Mouse (Mus musculus) MEL (cell line): Measurements from ENCODE around the gene Ctsa. TPM values are rescaled to one million over a fixed set of nuclear protein-coding genes. Genes with fewer than 3 reads are reported as not detected.

ENCODE experiments used
- DNase-seq: peaks from one replicate; pipeline ENCODE4 v3.0.0; 2011; ENCODE audit warnings: low read depth, low spot score
- H3K27ac ChIP-seq: 2 replicates; pipeline ENCODE4 v1.5.1; 2012; ENCODE audit warnings: low read depth, mild to moderate bottlenecking, control low read depth, low read length, moderate library complexity; ENCODE audit not compliant: control insufficient read depth
- H3K27me3 ChIP-seq, 2 experiments: fragments of 150-350 bp in 1 of 2; sonication (generic) in 1 of 2; 2 replicates each; pipeline ENCODE4 v1.6.1; 2012; ENCODE audit warnings: low read length in 2 of 2, mild to moderate bottlenecking in 2 of 2, improper control_type of control experiment in 1 of 2, moderate library complexity in 1 of 2; ENCODE audit not compliant: insufficient read depth in 2 of 2, control insufficient read depth in 1 of 2
- H3K36me3 ChIP-seq, 2 experiments: 2 replicates each; pipeline ENCODE4 v1.6.1; 2012 to 2014; ENCODE audit warnings: low read length in 2 of 2, improper control_type of control experiment in 1 of 2, inconsistent platforms in 1 of 2, mild to moderate bottlenecking in 1 of 2; ENCODE audit not compliant: insufficient read depth in 2 of 2, control insufficient read depth in 1 of 2
- H3K4me1 ChIP-seq, 2 experiments: fragments of 150-350 bp in 1 of 2; sonication (generic) in 1 of 2; 2 replicates each; pipeline ENCODE4 v1.6.1; 2012; ENCODE audit warnings: low read length in 2 of 2, improper control_type of control experiment in 1 of 2, mild to moderate bottlenecking in 1 of 2; ENCODE audit not compliant: insufficient read depth in 2 of 2, control insufficient read depth in 1 of 2
- H3K4me3 ChIP-seq, 2 experiments: fragments of 150-350 bp in 1 of 2; sonication (generic) in 1 of 2; 2 replicates each; pipeline ENCODE4 v1.5.1; 2012; ENCODE audit warnings: low read depth in 2 of 2, low read length in 2 of 2, mild to moderate bottlenecking in 2 of 2, moderate library complexity in 2 of 2, control low read depth in 1 of 2, improper control_type of control experiment in 1 of 2; ENCODE audit not compliant: control insufficient read depth in 1 of 2, insufficient read depth in 1 of 2
- H3K79me2 ChIP-seq: 2 replicates; pipeline ENCODE4 v1.6.1; 2012; ENCODE audit warnings: mild to moderate bottlenecking, low read length, moderate library complexity; ENCODE audit not compliant: control insufficient read depth, poor library complexity, insufficient read depth
- H3K9ac ChIP-seq: 2 replicates; pipeline ENCODE4 v1.6.1; 2012; ENCODE audit warnings: low read depth, mild to moderate bottlenecking, control low read depth, low read length, moderate library complexity; ENCODE audit not compliant: control insufficient read depth, poor library complexity, severe bottlenecking
- H3K9me3 ChIP-seq: fragments of 150-350 bp; sonication (generic); replicated peaks from 2 replicates; pipeline ENCODE4 v1.6.1; 2012; ENCODE audit warnings: mild to moderate bottlenecking, low read length, improper control_type of control experiment, moderate library complexity; ENCODE audit not compliant: insufficient read depth
- CHD2 ChIP-seq: IDR thresholded peaks from 2 replicates; pipeline ENCODE4 v1.6.1; 2011; ENCODE audit warnings: low read length, improper control_type of control experiment
- CTCF ChIP-seq, 3 experiments: IDR thresholded peaks in 2 of 3; conservative IDR thresholded peaks in 1 of 3; 2 replicates each; pipeline ENCODE4 v1.5.1; 2011 to 2012; ENCODE audit warnings: low read length in 3 of 3, low read depth in 2 of 3, mild to moderate bottlenecking in 2 of 3, improper control_type of control experiment in 1 of 3, inconsistent platforms in 1 of 3, mixed read lengths in 1 of 3, moderate library complexity in 1 of 3; ENCODE audit not compliant: control insufficient read depth in 1 of 3, insufficient read depth in 1 of 3, poor library complexity in 1 of 3, severe bottlenecking in 1 of 3
- ELF1 ChIP-seq: IDR thresholded peaks from 2 replicates; pipeline ENCODE4 v1.6.1; 2014; ENCODE audit warnings: low read depth, mild to moderate bottlenecking, inconsistent platforms, low read length, improper control_type of control experiment, moderate library complexity
- ETS1 ChIP-seq: IDR thresholded peaks from 2 replicates; pipeline ENCODE4 v1.6.1; 2012; ENCODE audit warnings: low read depth, mild to moderate bottlenecking, inconsistent platforms, low read length, improper control_type of control experiment, moderate library complexity
- GABPA ChIP-seq: IDR thresholded peaks from 2 replicates; pipeline ENCODE4 v1.6.1; 2012; ENCODE audit warnings: low read depth, mild to moderate bottlenecking, inconsistent platforms, low read length, improper control_type of control experiment, moderate library complexity
- GATA1 ChIP-seq: IDR thresholded peaks from 2 replicates; pipeline ENCODE4 v1.6.1; 2011; ENCODE audit warnings: low read depth, low read length, improper control_type of control experiment
- MAX ChIP-seq: IDR thresholded peaks from 2 replicates; pipeline ENCODE4 v1.6.1; 2011; ENCODE audit warnings: low read length, improper control_type of control experiment
- MAZ ChIP-seq: IDR thresholded peaks from 2 replicates; pipeline ENCODE4 v1.6.1; 2012; ENCODE audit warnings: low read depth, mild to moderate bottlenecking, inconsistent platforms, low read length, improper control_type of control experiment
- MYC ChIP-seq: IDR thresholded peaks from 2 replicates; pipeline ENCODE4 v1.6.1; 2011; ENCODE audit warnings: low read depth, mild to moderate bottlenecking, low read length, improper control_type of control experiment, moderate library complexity
- RAD21 ChIP-seq: IDR thresholded peaks from 2 replicates; pipeline ENCODE4 v1.6.1; 2011; ENCODE audit warnings: mild to moderate bottlenecking, low read depth, low read length, improper control_type of control experiment
- RCOR1 ChIP-seq: IDR thresholded peaks from 2 replicates; pipeline ENCODE4 v1.6.1; 2012; ENCODE audit warnings: low read depth, mild to moderate bottlenecking, inconsistent platforms, low read length, improper control_type of control experiment
- TBP ChIP-seq: IDR thresholded peaks from 2 replicates; pipeline ENCODE4 v1.8.0; 2011; ENCODE audit warnings: low read depth, low read length, improper control_type of control experiment
- USF1 ChIP-seq: IDR thresholded peaks from 2 replicates; pipeline ENCODE4 v1.6.1; 2014; ENCODE audit warnings: low read depth, mild to moderate bottlenecking, inconsistent platforms, low read length, improper control_type of control experiment, moderate library complexity
- ZC3H11A ChIP-seq: IDR thresholded peaks from 2 replicates; pipeline ENCODE4 v1.6.1; 2012; ENCODE audit warnings: low read depth, mild to moderate bottlenecking, inconsistent platforms, low read length, improper control_type of control experiment
- ZNF384 ChIP-seq: IDR thresholded peaks from 2 replicates; pipeline ENCODE4 v1.6.1; 2012; ENCODE audit warnings: low read depth, mild to moderate bottlenecking, inconsistent platforms, low read length, improper control_type of control experiment
- polyA plus RNA-seq, 2 experiments: library from polyadenylated mRNA; stranded (reverse) in 1 of 2; unstranded in 1 of 2; fragments of >175 nt in 1 of 2; fragments of >200 nt in 1 of 2; gene quantifications; 2 replicates each; pipeline versions ENCODE4 v1.2.1 to v1.2.4; 2012; ENCODE audit warnings: low replicate concordance in 2 of 2, low read depth in 1 of 2; ENCODE audit not compliant: insufficient read length in 2 of 2, insufficient read depth in 1 of 2, missing spikeins in 1 of 2
- total RNA-seq: library from RNA; depleted of rRNA; stranded (reverse); fragments of 300-350 nt; gene quantifications from 2 replicates; pipeline ENCODE4 v1.2.3, GENCODE M21; 2012

Ctsa gene
- total and polyA plus RNA-seq, 3 experiments: 50.5 to 87.7 TPM; not detected in 1

- Histone ChIP-seq H3K9ac (no peak overlapping the region), H3K27me3 (no peaks in the 10 kb centered on the region), H3K4me1 (peaks cover 2 to 20% of the 10 kb centered on the region in 2 experiments; a peak in 3 of 4 replicates), H3K36me3 (peaks cover 2 to 14% of the 10 kb centered on the region in 2 experiments; a peak in 2 of 4 replicates), H3K27ac (no peak overlapping the region), H3K9me3 (no peaks in the 10 kb centered on the region), H3K4me3 (no peak overlapping the region), H3K79me2 (peaks cover 18% of the 10 kb centered on the region)
- TF ChIP-seq CTCF (IDR thresholded peaks at IDR 0.05 in 2 of 3, conservative IDR thresholded peaks at IDR 0.05 in 1 of 3; ENCODE audit: control insufficient read depth in 1 of 3, insufficient read depth in 1 of 3, low read depth in 2 of 3, low read length in 3 of 3, poor library complexity in 1 of 3, severe bottlenecking in 1 of 3) (no peak), GATA1 (no peak), ETS1 (no peak), ZNF384 (no peak), MAZ (no peak), RCOR1 (no peak), ELF1 (no peak)
- no peak for DNase-seq
Observed at GRCm38 (mm10) chr2:164831029-164831428, 1.6 kb upstream of the Ctsa start.

GRCm38 (mm10) chr2:164832032-164832747 is 483 bp upstream of the Ctsa start:
- TF ChIP-seq GABPA (no peak), CHD2 (no peak), ZNF384 (peak; percentile 58; the same call in 1 of the 2 replicates), TBP (peak; percentile 28; the same call in 1 of the 2 replicates), MAX (peak; percentile 70), USF1 (peak; percentile 69), ZC3H11A (no peak), MYC (peak; percentile 76; the same call in 1 of the 2 replicates), CTCF (IDR thresholded peaks at IDR 0.05 in 2 of 3, conservative IDR thresholded peaks at IDR 0.05 in 1 of 3; ENCODE audit: control insufficient read depth in 1 of 3, insufficient read depth in 1 of 3, low read depth in 2 of 3, low read length in 3 of 3, poor library complexity in 1 of 3, severe bottlenecking in 1 of 3) (peak in 1 of 3 experiments; percentile 16; a peak in 1 of 6 replicates), RAD21 (peak; percentile 6)
- TF ChIP-seq, all 39 proteins: peak for 7
- DNase-seq: peak; percentile 47
- H3K4me3 ChIP-seq: peak overlapping the region; percentile 56 to 86; a peak in 3 of 4 replicates
- H3K36me3 ChIP-seq: peaks cover 2 to 10% of the 10 kb centered on the region in 2 experiments; a peak in 2 of 4 replicates
- peaks cover 0 to 14% of the 10 kb centered on the region in 2 experiments; a peak in 2 of 4 replicates for H3K4me1 ChIP-seq
- peaks cover 18% of the 10 kb centered on the region for H3K79me2 ChIP-seq
- H3K9ac ChIP-seq: peak overlapping the region; percentile 82
- H3K9me3 ChIP-seq: no peaks in the 10 kb centered on the region
- peak overlapping the region; percentile 51 for H3K27ac ChIP-seq
- H3K27me3 ChIP-seq: no peaks in the 10 kb centered on the region
